Mouse (Mus musculus) heart, embryonic 14.5 days (tissue): Measurements from ENCODE around the gene Cacna1c. TPM values are rescaled to one million over a fixed set of nuclear protein-coding genes. Genes with fewer than 3 reads are reported as not detected.

Experiments
- ATAC-seq: fragments of 200-750 bp; cut with Nextera tagmentation; 2 replicates; pipeline ENCODE4 v1.8.0; 2017; ENCODE audit warnings: low read depth, moderate TSS enrichment; ENCODE audit not compliant: insufficient number of reproducible peaks, insufficient read depth, low FRiP score
- H3K27ac ChIP-seq, 2 experiments: fragments of 200-500 bp in 1 of 2; fragments of 300-500 bp in 1 of 2; sonication (generic) in 1 of 2; replicated peaks in 1 of 2; 2 replicates each; pipeline ENCODE4 v1.5.1; 2012 to 2014; ENCODE audit warnings: low read depth in 2 of 2, low read length in 2 of 2, control low read depth in 1 of 2, mild to moderate bottlenecking in 1 of 2, mixed read lengths in 1 of 2; ENCODE audit not compliant: control insufficient read depth in 1 of 2, insufficient read depth in 1 of 2
- H3K27me3 ChIP-seq: fragments of 300-500 bp; sonication (generic); 2 replicates; pipeline ENCODE4 v1.6.1; 2014; ENCODE audit warnings: mild to moderate bottlenecking, low read length, control low read depth; ENCODE audit not compliant: control insufficient read depth, insufficient read depth
- H3K36me3 ChIP-seq: fragments of 300-500 bp; sonication (generic); 2 replicates; pipeline ENCODE4 v1.6.1; 2014; ENCODE audit warnings: mild to moderate bottlenecking, control low read depth, low read length, mixed read lengths; ENCODE audit not compliant: control insufficient read depth, insufficient read depth
- H3K4me1 ChIP-seq, 2 experiments: fragments of 200-500 bp in 1 of 2; fragments of 300-500 bp in 1 of 2; sonication (generic) in 1 of 2; 2 replicates each; pipeline ENCODE4 v1.6.1; 2012 to 2014; ENCODE audit warnings: low read length in 2 of 2, control low read depth in 1 of 2, mixed read lengths in 1 of 2; ENCODE audit not compliant: control insufficient read depth in 2 of 2, insufficient read depth in 2 of 2
- H3K4me2 ChIP-seq: fragments of 300-500 bp; sonication (generic); 2 replicates; pipeline ENCODE4 v1.6.1; 2014; ENCODE audit warnings: mild to moderate bottlenecking, low read length
- H3K4me3 ChIP-seq, 2 experiments: fragments of 200-500 bp in 1 of 2; fragments of 300-500 bp in 1 of 2; sonication (generic) in 1 of 2; 2 replicates each; pipeline ENCODE4 v1.5.1; 2012 to 2014; ENCODE audit warnings: low read length in 2 of 2, mild to moderate bottlenecking in 2 of 2, control low read depth in 1 of 2, low read depth in 1 of 2, moderate library complexity in 1 of 2; ENCODE audit not compliant: control insufficient read depth in 1 of 2, insufficient read depth in 1 of 2
- H3K9ac ChIP-seq: fragments of 300-500 bp; sonication (generic); 2 replicates; pipeline ENCODE4 v1.6.1; 2014; ENCODE audit warnings: mild to moderate bottlenecking, low read length
- H3K9me3 ChIP-seq: fragments of 300-500 bp; sonication (generic); 2 replicates; pipeline ENCODE4 v1.6.1; 2016; ENCODE audit warnings: low read length, control low read depth; ENCODE audit not compliant: control insufficient read depth
- WGBS: fragments of 180-500 bp; shearing (Covaris S2); extraction: QIAGEN DNeasy Blood & Tissue Kit; methylation state at CpG from one replicate; pipeline ENCODE4 v1.1.7; 2014; 5-methylcytosine and 5-hydroxymethylcytosine counted together
- polyA plus RNA-seq: library from polyadenylated mRNA; unstranded; fragments of >200 nt; fragmentation: Nextera tagmentation; extraction: Ambion mirVana; gene quantifications from 2 replicates; pipeline ENCODE4 v1.2.1, GENCODE M21; 2014

The Cacna1c gene
- polyA plus RNA-seq, 1 experiment from 2014 or later: 60.9 TPM

DNA sequence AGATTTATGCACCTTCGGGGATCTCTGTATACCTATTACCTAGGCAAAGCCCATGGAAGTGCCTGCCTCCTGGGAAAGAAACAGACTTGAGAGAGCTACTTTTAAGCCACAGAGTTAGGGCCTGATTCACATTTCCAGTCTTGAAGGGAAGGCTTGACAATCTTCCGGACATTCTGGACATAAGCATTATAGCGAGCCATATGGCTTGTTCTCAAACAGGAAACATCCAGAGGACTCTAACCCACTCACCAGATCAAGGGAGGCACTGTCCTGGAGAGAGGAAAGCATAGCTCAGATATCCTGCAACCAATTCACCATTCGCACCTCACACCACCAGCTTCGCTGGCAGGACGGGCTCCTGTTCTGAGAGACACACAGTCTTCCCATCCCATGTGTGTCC is 302.2 kb downstream of the Cacna1c start:
- Histone ChIP-seq H3K9ac (no peak overlapping the region), H3K27ac (no peak overlapping the region), H3K4me1 (peaks cover 15 to 58% of the 10 kb centered on the region in 2 experiments), H3K9me3 (no peaks in the 10 kb centered on the region), H3K4me3 (no peak overlapping the region), H3K36me3 (no peaks in the 10 kb centered on the region), H3K4me2 (no peak overlapping the region), H3K27me3 (no peaks in the 10 kb centered on the region)
- ATAC-seq: no peak
- 88% methylated on average over 6 of the region's 6 CpGs for WGBS

DNA sequence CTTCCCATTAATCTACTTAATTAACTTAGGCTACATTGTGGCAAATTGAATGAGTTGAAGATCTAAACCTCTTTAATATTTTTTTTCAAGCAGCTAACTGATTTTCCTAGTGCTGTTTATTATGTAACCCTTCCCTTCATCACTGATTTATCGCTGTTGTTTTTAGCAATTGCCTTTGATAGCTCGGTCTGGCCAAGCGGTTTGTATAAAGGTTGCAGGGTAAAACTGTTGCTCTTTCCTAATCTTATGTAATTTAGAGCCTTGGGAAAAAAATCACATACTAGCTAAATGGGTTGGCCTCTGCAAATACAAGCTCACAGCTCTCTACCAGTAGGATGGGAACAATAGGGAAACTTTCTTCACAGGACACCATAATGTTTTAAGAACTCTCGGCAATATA is 306.8 kb downstream of the Cacna1c start:
- Histone ChIP-seq H3K4me1 (peaks cover 26 to 67% of the 10 kb centered on the region in 2 experiments), H3K4me3 (no peak overlapping the region), H3K36me3 (no peaks in the 10 kb centered on the region), H3K27me3 (no peaks in the 10 kb centered on the region), H3K27ac (no peak overlapping the region), H3K9me3 (no peaks in the 10 kb centered on the region), H3K9ac (no peak overlapping the region), H3K4me2 (no peak overlapping the region)
- 79% methylated on average over 4 of the region's 4 CpGs for WGBS
- no peak for ATAC-seq

DNA sequence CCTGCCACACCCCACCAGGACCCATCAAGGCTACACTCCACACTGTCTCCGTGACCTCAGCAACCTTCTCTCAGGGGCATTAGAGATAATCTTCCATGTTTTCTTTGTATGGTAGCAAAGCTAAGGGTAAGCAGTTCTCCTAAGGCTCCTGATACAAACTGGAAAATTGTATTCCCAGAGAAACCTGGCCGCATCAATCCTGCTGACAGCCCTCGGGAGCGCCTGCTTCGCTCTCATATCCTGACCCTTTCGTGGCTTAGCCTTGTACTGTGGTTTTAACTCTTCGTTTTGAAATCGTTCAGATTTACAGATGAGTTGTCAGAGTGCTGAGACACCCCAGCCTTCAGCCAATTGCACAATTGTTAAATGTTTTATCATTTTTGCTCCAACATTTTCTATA is 309.2 kb downstream of the Cacna1c start:
- H3K4me1 ChIP-seq: peaks cover 29 to 71% of the 10 kb centered on the region in 2 experiments

DNA sequence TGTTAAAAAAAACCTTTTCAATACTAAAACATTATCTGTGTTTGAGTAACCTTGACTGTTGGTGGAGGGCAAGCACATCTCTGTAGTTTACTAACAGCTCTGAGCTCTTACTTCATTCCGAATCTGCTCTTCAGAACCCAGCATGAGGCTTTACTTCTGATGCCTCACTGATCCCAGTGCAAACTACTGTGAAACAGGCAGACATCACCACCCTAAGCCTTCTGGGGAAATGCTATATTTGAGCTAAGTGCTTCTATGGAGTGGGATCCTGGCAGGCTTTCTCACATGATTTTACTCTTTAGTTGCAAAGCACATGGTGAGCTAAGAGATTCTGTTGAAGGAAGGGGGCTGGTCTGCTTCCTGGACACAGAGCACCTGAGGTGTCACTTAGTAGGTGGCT is 311.3 kb downstream of the Cacna1c start:
- Histone ChIP-seq H3K27ac (peak overlapping the region; percentile 62 to 78), H3K9ac (no peak overlapping the region)
- 40% methylated on average over 1 of the region's 1 CpGs for WGBS

More for the DNA sequence above, 309.2 kb downstream of the Cacna1c start:
- no peak for ATAC-seq
- no peaks in the 10 kb centered on the region for H3K27me3 ChIP-seq
- whole genome bisulfite sequencing: 58% methylated on average over 8 of the region's 8 CpGs
- H3K4me3 ChIP-seq: no peak overlapping the region
- no peak overlapping the region for H3K9ac ChIP-seq
- no peaks in the 10 kb centered on the region for H3K36me3 ChIP-seq
- H3K27ac ChIP-seq: no peak overlapping the region
- H3K9me3 ChIP-seq: no peaks in the 10 kb centered on the region
- no peak overlapping the region for H3K4me2 ChIP-seq

DNA sequence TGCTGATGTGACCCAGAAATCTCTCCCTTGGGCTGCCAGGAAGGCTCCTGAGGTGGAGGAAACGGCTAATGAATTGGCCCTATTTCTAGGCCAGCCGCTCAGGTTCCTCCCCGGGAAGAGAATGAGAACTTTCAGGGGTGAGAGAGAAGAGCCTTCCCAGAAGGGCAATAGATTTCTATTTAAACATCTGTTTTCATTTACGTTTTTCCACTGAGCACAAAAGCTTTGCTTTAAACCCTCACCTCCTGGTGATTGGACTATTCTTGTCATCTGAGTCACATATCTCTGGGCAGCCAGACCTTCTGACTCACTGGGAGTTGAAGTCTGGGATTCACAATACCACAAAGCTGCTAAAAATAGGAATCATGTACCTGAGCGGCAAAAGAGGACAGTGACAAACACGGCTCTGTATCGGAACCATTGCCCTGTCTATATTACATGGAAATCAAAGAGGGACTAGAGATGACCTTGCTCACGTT is 312.1 kb downstream of the Cacna1c start:
- no peak overlapping the region for H3K4me3 ChIP-seq
- peak overlapping the region; percentile 57 for H3K4me2 ChIP-seq
- ATAC-seq: no peak
- H3K27ac ChIP-seq: peak overlapping the region; percentile 78 to 80
- WGBS: 20% methylated on average over 8 of the region's 8 CpGs
- H3K9ac ChIP-seq: no peak overlapping the region; the same call in 1 of the 2 replicates
- no peaks in the 10 kb centered on the region for H3K27me3 ChIP-seq
- peaks cover 24 to 48% of the 10 kb centered on the region in 2 experiments for H3K4me1 ChIP-seq
- H3K36me3 ChIP-seq: no peaks in the 10 kb centered on the region
- H3K9me3 ChIP-seq: no peaks in the 10 kb centered on the region

More for the DNA sequence above, 311.3 kb downstream of the Cacna1c start:
- ATAC-seq: no peak; the same call in 1 of the 2 replicates
- Histone ChIP-seq H3K27me3 (no peaks in the 10 kb centered on the region), H3K9me3 (no peaks in the 10 kb centered on the region), H3K4me3 (no peak overlapping the region), H3K4me2 (peak overlapping the region; percentile 57), H3K4me1 (peaks cover 26 to 53% of the 10 kb centered on the region in 2 experiments), H3K36me3 (no peaks in the 10 kb centered on the region)

DNA sequence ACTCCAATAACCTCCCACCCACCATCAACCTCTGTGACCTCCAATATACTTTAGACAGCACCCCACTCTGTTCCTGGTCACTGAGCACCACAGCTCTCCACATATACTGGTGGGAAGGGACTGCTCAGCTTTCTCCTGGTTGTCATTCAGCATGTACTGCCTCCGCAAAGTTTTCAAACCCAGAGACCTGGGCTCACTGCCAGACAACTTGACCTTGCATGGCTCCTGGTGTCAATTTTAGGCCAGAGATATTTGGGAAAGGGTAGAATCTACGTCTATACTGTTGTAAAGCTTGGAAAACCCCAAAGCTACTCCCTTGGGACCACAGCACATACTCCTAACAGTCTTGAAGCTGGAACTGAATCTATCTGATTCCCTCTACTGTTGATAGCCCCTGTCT is 320.0 kb downstream of the Cacna1c start:
- no peaks in the 10 kb centered on the region for H3K36me3 ChIP-seq
- H3K9ac ChIP-seq: no peak overlapping the region
- H3K4me3 ChIP-seq: no peak overlapping the region
- 10% methylated on average over 2 of the region's 2 CpGs for WGBS
- peak overlapping the region; percentile 11 to 64; a peak in 2 of 4 replicates for H3K27ac ChIP-seq
- no peaks in the 10 kb centered on the region for H3K9me3 ChIP-seq
- no peaks in the 10 kb centered on the region for H3K27me3 ChIP-seq
- H3K4me2 ChIP-seq: 0 out of 2 replicates have a peak overlapping the region, but pooled peaks have one; percentile 21
- H3K4me1 ChIP-seq: peaks cover 35 to 62% of the 10 kb centered on the region in 2 experiments
- 0 out of 2 replicates have a peak, but pooled peaks have one; percentile 28 for ATAC-seq

DNA sequence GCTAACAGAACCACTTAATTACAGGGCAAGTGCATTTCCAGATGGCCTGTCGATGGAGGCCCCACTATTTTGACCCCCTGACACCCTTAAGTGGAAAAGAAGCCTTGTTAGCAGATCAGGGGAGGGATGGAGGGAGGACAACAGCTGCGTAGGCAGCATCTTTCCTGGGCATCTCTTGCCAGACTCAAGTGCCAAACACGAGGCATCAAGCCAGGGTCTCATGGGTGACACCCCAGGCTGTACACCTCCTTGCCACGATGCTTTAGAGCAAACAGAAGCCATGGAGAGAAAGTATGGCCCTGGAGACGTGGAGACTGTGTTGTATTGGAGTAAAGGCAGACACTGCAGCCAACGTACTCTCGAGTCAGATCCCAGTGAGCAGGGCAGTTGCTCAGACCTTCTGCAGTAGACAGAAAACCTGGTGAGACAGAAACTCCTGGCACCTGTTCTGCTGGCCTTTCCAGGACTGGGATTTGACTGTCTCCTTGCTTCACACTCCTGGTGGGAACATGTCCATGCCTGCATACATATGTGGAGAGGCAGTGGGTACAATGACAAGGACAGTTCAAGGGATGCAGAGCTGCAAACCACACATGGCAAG is 325.9 kb downstream of the Cacna1c start:
- H3K4me2 ChIP-seq: no peak overlapping the region
- no peak overlapping the region for H3K27ac ChIP-seq
- no peak overlapping the region for H3K4me3 ChIP-seq
- peaks cover 58 to 60% of the 10 kb centered on the region in 2 experiments for H3K4me1 ChIP-seq
- H3K36me3 ChIP-seq: no peaks in the 10 kb centered on the region
- no peaks in the 10 kb centered on the region for H3K27me3 ChIP-seq
- ATAC-seq: no peak
- H3K9ac ChIP-seq: no peak overlapping the region
- H3K9me3 ChIP-seq: no peaks in the 10 kb centered on the region
- WGBS: 71% methylated on average over 7 of the region's 7 CpGs
